Mouse (Mus musculus) heart, postnatal 0 days (tissue): Measurements from ENCODE around the gene Nfib.

ENCODE experiments used
- CTCF ChIP-seq: IDR thresholded peaks from 2 replicates; pipeline ENCODE4 v1.5.1; 2016; ENCODE audit warnings: antibody characterized with exemption, control low read depth, low read depth
- EP300 ChIP-seq: IDR thresholded peaks from 2 replicates; pipeline ENCODE4 v1.6.1; 2016; ENCODE audit warnings: antibody characterized with exemption, low read depth

GRCm38 (mm10) chr4:82344224-82344623 lies 361.3 kb downstream of the Nfib start:
- TF ChIP-seq CTCF, result no peak
- no peak for TF ChIP-seq EP300
